Mouse (Mus musculus) spleen, embryonic (tissue): ENCODE data around the gene Dnal1.

Experiments used
- CTCF ChIA-PET: fragments of 350-600 bp; sonication (Branson Sonifier 250); formaldehyde crosslinking; loops from one replicate; lab custom pipeline; 2022; lab: Charles Lee

Gene Dnal1

GRCm38 (mm10) chr12:84126899-84127298 lies 12.7 kb downstream of the Dnal1 start:
- CTCF ChIA-PET = no interaction called here

GRCm38 (mm10) chr12:84128576-84128975 lies 14.4 kb downstream of the Dnal1 start:
- CTCF ChIA-PET = no interaction called here

GRCm38 (mm10) chr12:84129931-84130330 lies 15.8 kb downstream of the Dnal1 start:
- CTCF ChIA-PET = no interaction called here

- CTCF ChIA-PET = interaction anchor here (0.7 kb wide), 1 partner anchor 173 kb away, joined by 3 read pairs; no protein-coding TSS in a partner anchor
Observed at GRCm38 (mm10) chr12:84132265-84132664, 18.1 kb downstream of the Dnal1 start.

GRCm38 (mm10) chr12:84137131-84137530 lies 23.0 kb downstream of the Dnal1 start:
- CTCF ChIA-PET = no interaction called here

- CTCF ChIA-PET = no interaction called here
Observed at GRCm38 (mm10) chr12:84140135-84140534, 26.0 kb downstream of the Dnal1 start.

- CTCF ChIA-PET = no interaction called here
Observed at GRCm38 (mm10) chr12:84141271-84141670, 27.1 kb downstream of the Dnal1 start.

GRCm38 (mm10) chr12:84142281-84143050 lies 28.3 kb downstream of the Dnal1 start:
- CTCF ChIA-PET = no interaction called here

- CTCF ChIA-PET = interaction anchor here (0.5 to 0.7 kb wide), 4 partner anchors 28 to 95 kb away, joined by 3 to 8 read pairs (median 4); no protein-coding TSS in a partner anchor
Observed at GRCm38 (mm10) chr12:84147954-84148621, 33.9 kb downstream of the Dnal1 start, which contains the start of gene Pnma1. Gene Pnma1, minus strand, starts transcription at chr12:84148489.

- CTCF ChIA-PET = interaction anchor here (0.6 to 0.7 kb wide), 4 partner anchors 27 to 150 kb away, joined by 3 to 8 read pairs (median 3); no protein-coding TSS in a partner anchor
Observed at GRCm38 (mm10) chr12:84148622-84149012, 34.5 kb downstream of the Dnal1 start.

- CTCF ChIA-PET = interaction anchor here (0.6 kb wide), 1 partner anchor 100 kb away, joined by 4 read pairs; no protein-coding TSS in a partner anchor
Observed at GRCm38 (mm10) chr12:84149971-84150370, 35.8 kb downstream of the Dnal1 start.

- CTCF ChIA-PET = no interaction called here
Observed at GRCm38 (mm10) chr12:84150976-84151375, 36.8 kb downstream of the Dnal1 start.

- CTCF ChIA-PET = no interaction called here
Observed at GRCm38 (mm10) chr12:84151911-84152310, 37.7 kb downstream of the Dnal1 start.

GRCm38 (mm10) chr12:84152352-84153190 lies 38.4 kb downstream of the Dnal1 start:
- CTCF ChIA-PET = no interaction called here

GRCm38 (mm10) chr12:84153414-84153813 lies 39.2 kb downstream of the Dnal1 start:
- CTCF ChIA-PET = no interaction called here

GRCm38 (mm10) chr12:84154786-84155522 lies 40.8 kb downstream of the Dnal1 start:
- CTCF ChIA-PET = interaction anchor here (0.6 kb wide), 1 partner anchor 68 kb away, joined by 5 read pairs; no protein-coding TSS in a partner anchor

GRCm38 (mm10) chr12:84155523-84155871 lies 41.3 kb downstream of the Dnal1 start:
- CTCF ChIA-PET = interaction anchor here (0.6 kb wide), 1 partner anchor 67 kb away, joined by 5 read pairs; no protein-coding TSS in a partner anchor

GRCm38 (mm10) chr12:84156210-84156609 lies 42.0 kb downstream of the Dnal1 start:
- CTCF ChIA-PET = no interaction called here

GRCm38 (mm10) chr12:84158156-84158555 lies 44.0 kb downstream of the Dnal1 start:
- CTCF ChIA-PET = interaction anchor here (0.6 kb wide), 1 partner anchor 33 kb away, joined by 8 read pairs; no protein-coding TSS in a partner anchor

GRCm38 (mm10) chr12:84160491-84160890 lies 46.3 kb downstream of the Dnal1 start:
- CTCF ChIA-PET = interaction anchor here (0.6 to 1.2 kb wide), 2 partner anchors 14 to 16 kb away, joined by 3 to 6 read pairs; no protein-coding TSS in a partner anchor
